Mouse (Mus musculus): ENCODE results near the gene Zfp354c. TPM values are rescaled to one million over a fixed set of nuclear protein-coding genes. Genes with fewer than 3 reads are reported as not detected.
A peak's percentile ranks its signal among the peaks of the same experiment; 100 is the strongest.

The Zfp354c gene
- polyA plus RNA-seq, 1 experiment from 2014 or later = 9.6 TPM

DNA sequence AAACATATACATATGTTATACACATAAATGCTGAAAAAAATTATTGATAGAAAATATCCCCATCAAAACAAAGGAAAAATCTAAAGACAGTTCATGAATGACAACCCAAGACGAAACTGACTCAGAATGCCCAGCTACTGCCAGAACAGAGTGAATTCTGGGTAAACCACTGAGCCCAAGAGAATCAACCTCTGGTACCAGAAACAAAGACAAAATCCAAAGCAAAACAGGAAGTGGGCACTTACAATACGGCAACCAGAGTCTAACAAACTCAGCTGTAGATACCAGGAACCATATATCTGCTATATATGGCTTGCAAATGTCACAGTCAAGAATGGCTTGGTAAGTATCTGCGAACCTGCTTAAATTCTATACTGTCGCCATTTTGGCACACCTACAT lies 8.2 kb upstream of the Zfp354c start:
- ATAC-seq (replicated peaks; ENCODE audit: extremely low read depth, insufficient read depth, low FRiP score) = no peak
- peaks cover 15% of the 10 kb centered on the region for H3K36me3 ChIP-seq (ENCODE audit: control insufficient read depth, insufficient read depth)
- peaks cover 15% of the 10 kb centered on the region for H3K9me3 ChIP-seq (replicated peaks; ENCODE audit: control insufficient read depth, low read length)
- H3K4me1 ChIP-seq (ENCODE audit: control insufficient read depth, insufficient read depth, low read length) = peaks cover 3% of the 10 kb centered on the region
- no peak overlapping the region for H3K4me2 ChIP-seq (ENCODE audit: low read depth, low read length)
- 73% methylated on average over 4 of the region's 4 CpGs for WGBS
- no peak overlapping the region for H3K4me3 ChIP-seq (ENCODE audit: low read length)
- no peak overlapping the region for H3K27ac ChIP-seq (ENCODE audit: low read length)
- H3K27me3 ChIP-seq (ENCODE audit: control insufficient read depth, insufficient read depth, low read length) = no peaks in the 10 kb centered on the region
- no peak overlapping the region for H3K9ac ChIP-seq (ENCODE audit: low read length)

GRCm38 (mm10) chr11:50826214-50826613 lies 1.3 kb downstream of the Zfp354c start:
- Histone ChIP-seq H3K9me3 (replicated peaks; ENCODE audit: control insufficient read depth, low read length) (no peaks in the 10 kb centered on the region), H3K4me1 (ENCODE audit: control insufficient read depth, insufficient read depth, low read length) (no peaks in the 10 kb centered on the region; the same call in 1 of the 2 replicates), H3K36me3 (ENCODE audit: control insufficient read depth, insufficient read depth) (peaks cover 23% of the 10 kb centered on the region), H3K4me2 (ENCODE audit: low read depth, low read length) (peak overlapping the region; percentile 80), H3K4me3 (ENCODE audit: low read length) (no peak overlapping the region), H3K27ac (ENCODE audit: low read length) (no peak overlapping the region), H3K27me3 (ENCODE audit: control insufficient read depth, insufficient read depth, low read length) (no peaks in the 10 kb centered on the region), H3K9ac (ENCODE audit: low read length) (no peak overlapping the region)
- WGBS = 46% methylated on average over 2 of the region's 2 CpGs
- no peak for ATAC-seq (replicated peaks; ENCODE audit: extremely low read depth, insufficient read depth, low FRiP score)

DNA sequence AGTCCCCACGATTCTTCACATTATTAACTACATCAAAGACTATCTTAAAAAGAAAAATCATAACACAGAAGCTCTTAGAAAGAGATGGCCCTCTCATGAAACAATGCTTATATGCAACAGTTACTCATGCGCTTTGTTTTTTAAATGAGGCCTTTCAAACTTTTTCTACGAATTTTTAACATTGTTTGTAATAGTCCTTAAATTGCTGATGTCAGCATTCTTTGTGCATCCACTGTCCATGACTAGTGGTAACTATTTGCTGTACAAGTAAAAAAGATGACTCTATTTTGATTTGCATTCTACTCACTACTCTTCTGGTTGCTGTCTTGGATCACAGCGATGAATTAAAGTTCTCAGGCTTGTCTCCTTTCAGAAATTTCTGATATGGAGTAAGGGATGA lies 13.3 kb downstream of the Zfp354c start:
- no peak for ATAC-seq (replicated peaks; ENCODE audit: extremely low read depth, insufficient read depth, low FRiP score)
- 92% methylated on average over 4 of the region's 4 CpGs for WGBS
- Histone ChIP-seq H3K36me3 (ENCODE audit: control insufficient read depth, insufficient read depth) (peaks cover 71% of the 10 kb centered on the region), H3K4me3 (ENCODE audit: low read length) (no peak overlapping the region), H3K9ac (ENCODE audit: low read length) (no peak overlapping the region), H3K27ac (ENCODE audit: low read length) (no peak overlapping the region), H3K4me2 (ENCODE audit: low read depth, low read length) (no peak overlapping the region), H3K27me3 (ENCODE audit: control insufficient read depth, insufficient read depth, low read length) (no peaks in the 10 kb centered on the region), H3K9me3 (replicated peaks; ENCODE audit: control insufficient read depth, low read length) (peaks cover 33% of the 10 kb centered on the region), H3K4me1 (ENCODE audit: control insufficient read depth, insufficient read depth, low read length) (no peaks in the 10 kb centered on the region)

DNA sequence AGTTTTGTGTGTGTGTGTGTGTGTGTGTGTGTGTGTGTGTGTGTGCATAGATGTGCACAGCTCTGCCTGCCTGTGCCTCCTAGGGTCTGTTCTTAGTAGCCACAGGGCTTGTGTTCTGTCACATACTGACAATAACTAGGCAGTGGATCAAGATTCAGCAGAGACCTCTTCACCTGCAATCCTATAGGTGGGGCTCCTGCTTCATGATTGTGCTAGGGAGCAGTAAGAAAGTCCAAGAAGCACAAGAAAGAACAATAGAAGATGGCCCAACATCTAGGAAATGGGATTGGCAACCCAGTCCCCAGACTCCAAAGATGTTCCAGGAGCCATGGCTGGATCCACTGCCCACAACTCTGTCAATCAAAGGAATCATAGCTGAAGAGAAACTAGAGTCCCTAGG lies 28.7 kb downstream of the Zfp354c start:
- H3K4me1 ChIP-seq (ENCODE audit: control insufficient read depth, insufficient read depth, low read length) = no peaks in the 10 kb centered on the region
- no peaks in the 10 kb centered on the region for H3K27me3 ChIP-seq (ENCODE audit: control insufficient read depth, insufficient read depth, low read length)
- H3K4me3 ChIP-seq (ENCODE audit: low read length) = no peak overlapping the region
- H3K36me3 ChIP-seq (ENCODE audit: control insufficient read depth, insufficient read depth) = no peaks in the 10 kb centered on the region
- no peak overlapping the region for H3K4me2 ChIP-seq (ENCODE audit: low read depth, low read length)
- H3K9ac ChIP-seq (ENCODE audit: low read length) = no peak overlapping the region
- H3K27ac ChIP-seq (ENCODE audit: low read length) = no peak overlapping the region
- H3K9me3 ChIP-seq (replicated peaks; ENCODE audit: control insufficient read depth, low read length) = no peaks in the 10 kb centered on the region
- ATAC-seq (replicated peaks; ENCODE audit: extremely low read depth, insufficient read depth, low FRiP score) = no peak

DNA sequence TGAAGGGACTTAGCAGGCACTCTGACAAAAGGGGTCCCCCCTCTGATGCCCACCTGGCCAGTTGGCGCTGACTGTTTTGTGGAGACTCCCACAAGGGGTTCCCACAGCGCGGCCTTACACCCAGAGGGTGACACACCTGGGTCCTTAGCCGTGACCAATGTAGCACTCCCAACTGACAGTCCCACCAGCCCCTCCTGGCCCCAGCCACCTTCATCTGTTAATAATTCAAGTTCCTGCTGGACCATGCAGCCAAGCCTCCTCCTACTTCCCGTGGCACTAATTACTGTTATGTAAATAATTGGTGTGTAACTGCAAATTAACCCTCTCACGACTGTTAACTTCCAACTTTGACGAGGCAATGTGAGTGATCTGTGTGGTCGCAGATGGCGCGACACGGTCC lies 29.9 kb downstream of the Zfp354c start:
- no peak overlapping the region for H3K4me3 ChIP-seq (ENCODE audit: low read length)
- no peaks in the 10 kb centered on the region for H3K9me3 ChIP-seq (replicated peaks; ENCODE audit: control insufficient read depth, low read length)
- H3K27ac ChIP-seq (ENCODE audit: low read length) = no peak overlapping the region
- no peaks in the 10 kb centered on the region for H3K36me3 ChIP-seq (ENCODE audit: control insufficient read depth, insufficient read depth)
- H3K27me3 ChIP-seq (ENCODE audit: control insufficient read depth, insufficient read depth, low read length) = no peaks in the 10 kb centered on the region
- ATAC-seq (replicated peaks; ENCODE audit: extremely low read depth, insufficient read depth, low FRiP score) = no peak
- WGBS = 74% methylated on average over 11 of the region's 11 CpGs
- H3K9ac ChIP-seq (ENCODE audit: low read length) = no peak overlapping the region
- no peaks in the 10 kb centered on the region for H3K4me1 ChIP-seq (ENCODE audit: control insufficient read depth, insufficient read depth, low read length)
- no peak overlapping the region for H3K4me2 ChIP-seq (ENCODE audit: low read depth, low read length)

- Histone ChIP-seq H3K9me3 (replicated peaks; ENCODE audit: control insufficient read depth, low read length) (no peaks in the 10 kb centered on the region), H3K9ac (ENCODE audit: low read length) (no peak overlapping the region), H3K27me3 (ENCODE audit: control insufficient read depth, insufficient read depth, low read length) (0 out of 2 replicates have a peak, but pooled peaks cover 2% of the 10 kb centered on the region), H3K27ac (ENCODE audit: low read length) (no peak overlapping the region), H3K4me1 (ENCODE audit: control insufficient read depth, insufficient read depth, low read length) (peaks cover 4% of the 10 kb centered on the region), H3K4me2 (ENCODE audit: low read depth, low read length) (no peak overlapping the region), H3K4me3 (ENCODE audit: low read length) (no peak overlapping the region), H3K36me3 (ENCODE audit: control insufficient read depth, insufficient read depth) (no peaks in the 10 kb centered on the region)
- 85% methylated on average over 1 of the region's 1 CpGs for WGBS
- no peak for ATAC-seq (replicated peaks; ENCODE audit: extremely low read depth, insufficient read depth, low FRiP score)
These were observed 56.5 kb downstream of the Zfp354c start for GRCm38 (mm10) chr11:50771006-50771405.

DNA sequence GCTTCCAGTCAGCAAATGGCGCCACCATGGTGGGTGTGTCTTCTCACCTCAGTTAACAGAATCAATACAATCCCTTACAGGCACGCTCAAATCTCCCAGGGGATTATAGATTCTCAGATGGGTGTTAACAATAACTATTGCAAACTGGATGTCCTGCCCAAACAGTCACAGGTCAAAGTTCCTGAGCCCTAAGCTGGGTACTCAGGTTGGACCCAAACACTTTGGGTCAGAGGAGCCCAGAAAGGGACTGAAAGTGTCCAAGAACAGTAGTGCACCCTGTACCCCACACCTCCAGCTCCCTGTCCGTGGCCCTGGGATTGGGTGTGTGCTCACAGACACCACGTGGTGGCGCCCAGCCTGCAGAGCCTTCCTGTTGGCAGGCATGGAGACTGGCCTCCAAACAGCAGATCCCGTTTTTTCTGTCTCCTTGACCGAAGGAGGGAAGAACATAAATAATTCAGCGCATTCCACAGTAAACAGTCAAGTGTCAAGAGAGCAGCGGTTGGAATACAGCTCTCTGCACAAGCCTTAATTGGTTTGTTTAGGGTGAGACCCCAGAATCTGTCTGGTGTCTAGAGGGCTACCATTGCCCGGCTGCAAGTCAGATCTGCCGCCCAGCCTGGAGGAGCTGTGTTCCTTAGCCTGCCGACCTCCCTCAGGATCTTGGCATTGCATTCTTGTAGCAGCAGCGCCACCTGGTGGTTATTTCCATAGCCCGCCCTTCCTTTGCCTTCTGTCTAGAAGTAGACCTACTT lies 58.4 kb downstream of the Zfp354c start:
- Histone ChIP-seq H3K4me2 (ENCODE audit: low read depth, low read length) (peak overlapping the region; percentile 64), H3K9ac (ENCODE audit: low read length) (peak overlapping the region; percentile 6; the same call in 1 of the 2 replicates), H3K36me3 (ENCODE audit: control insufficient read depth, insufficient read depth) (no peaks in the 10 kb centered on the region), H3K4me3 (ENCODE audit: low read length) (peak overlapping the region; percentile 36), H3K27me3 (ENCODE audit: control insufficient read depth, insufficient read depth, low read length) (0 out of 2 replicates have a peak, but pooled peaks cover 2% of the 10 kb centered on the region), H3K4me1 (ENCODE audit: control insufficient read depth, insufficient read depth, low read length) (peaks cover 8% of the 10 kb centered on the region), H3K27ac (ENCODE audit: low read length) (0 out of 2 replicates have a peak overlapping the region, but pooled peaks have one; percentile 31), H3K9me3 (replicated peaks; ENCODE audit: control insufficient read depth, low read length) (no peaks in the 10 kb centered on the region)
- WGBS = 14% methylated on average over 14 of the region's 14 CpGs
- ATAC-seq (replicated peaks; ENCODE audit: extremely low read depth, insufficient read depth, low FRiP score) = peak; percentile 69

- WGBS = 22% methylated on average over 4 of the region's 4 CpGs
- 0 out of 2 replicates have a peak, but pooled peaks cover 2% of the 10 kb centered on the region for H3K27me3 ChIP-seq (ENCODE audit: control insufficient read depth, insufficient read depth, low read length)
- ATAC-seq (replicated peaks; ENCODE audit: extremely low read depth, insufficient read depth, low FRiP score) = no peak
These were observed 60.5 kb downstream of the Zfp354c start for GRCm38 (mm10) chr11:50767039-50767438.

DNA sequence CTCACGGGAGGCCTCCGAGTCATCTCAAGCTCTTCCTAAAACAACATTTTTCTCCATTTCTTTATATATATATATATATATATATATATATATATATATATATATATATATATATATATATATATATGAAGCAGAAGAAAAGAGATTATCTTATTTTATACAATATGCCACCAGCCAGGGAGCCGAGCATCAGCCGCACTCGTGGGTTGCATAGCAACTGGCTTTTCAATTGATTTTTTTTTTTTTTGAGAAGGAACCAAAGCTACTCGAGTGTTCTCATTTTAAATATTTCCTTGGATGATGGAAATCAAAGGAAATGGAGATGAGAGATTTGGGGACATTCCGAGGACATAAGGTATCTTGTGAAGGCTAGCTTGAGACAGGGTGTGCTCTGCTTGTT lies 61.1 kb downstream of the Zfp354c start:
- WGBS = 85% methylated on average over 7 of the region's 7 CpGs
- no peak for ATAC-seq (replicated peaks; ENCODE audit: extremely low read depth, insufficient read depth, low FRiP score)
- Histone ChIP-seq H3K4me2 (ENCODE audit: low read depth, low read length) (no peak overlapping the region), H3K27me3 (ENCODE audit: control insufficient read depth, insufficient read depth, low read length) (0 out of 2 replicates have a peak, but pooled peaks cover 2% of the 10 kb centered on the region), H3K27ac (ENCODE audit: low read length) (no peak overlapping the region), H3K9ac (ENCODE audit: low read length) (no peak overlapping the region), H3K36me3 (ENCODE audit: control insufficient read depth, insufficient read depth) (no peaks in the 10 kb centered on the region), H3K4me1 (ENCODE audit: control insufficient read depth, insufficient read depth, low read length) (peaks cover 8% of the 10 kb centered on the region), H3K4me3 (ENCODE audit: low read length) (no peak overlapping the region), H3K9me3 (replicated peaks; ENCODE audit: control insufficient read depth, low read length) (no peaks in the 10 kb centered on the region)

More at GRCm38 (mm10) chr11:50767039-50767438, 60.5 kb downstream of the Zfp354c start:
- Histone ChIP-seq H3K4me3 (ENCODE audit: low read length) (no peak overlapping the region), H3K9me3 (replicated peaks; ENCODE audit: control insufficient read depth, low read length) (no peaks in the 10 kb centered on the region), H3K36me3 (ENCODE audit: control insufficient read depth, insufficient read depth) (no peaks in the 10 kb centered on the region), H3K9ac (ENCODE audit: low read length) (no peak overlapping the region), H3K27ac (ENCODE audit: low read length) (no peak overlapping the region), H3K4me2 (ENCODE audit: low read depth, low read length) (no peak overlapping the region), H3K4me1 (ENCODE audit: control insufficient read depth, insufficient read depth, low read length) (peaks cover 8% of the 10 kb centered on the region)

All from heart, embryonic 16.5 days (tissue).